Mouse (Mus musculus) small intestine, adult 2 months (tissue): Measurements from ENCODE around the gene Zfp984. TPM values are rescaled to one million over a fixed set of nuclear protein-coding genes. Genes with fewer than 3 reads are reported as not detected.
"Not testable (repeated sequence)": the region's sequence is repeated elsewhere in the genome, so short reads cannot be mapped to it uniquely, and the experiment has no call there.

Experiments
- H3K27ac ChIP-seq: fragments of 200-500 bp; 2 replicates; pipeline ENCODE4 v1.5.1; 2012; ENCODE audit warnings: low read depth, low read length, control low read depth, inconsistent platforms; ENCODE audit not compliant: insufficient read depth
- H3K27me3 ChIP-seq: fragments of 200-500 bp; 2 replicates; pipeline ENCODE4 v1.6.1; 2012; ENCODE audit warnings: mild to moderate bottlenecking, moderate library complexity, low read length, inconsistent platforms; ENCODE audit not compliant: control insufficient read depth, insufficient read depth
- H3K36me3 ChIP-seq: fragments of 200-500 bp; 2 replicates; pipeline ENCODE4 v1.6.1; 2012; ENCODE audit warnings: mild to moderate bottlenecking, low read length, control low read depth, inconsistent platforms; ENCODE audit not compliant: control insufficient read depth, insufficient read depth
- H3K4me1 ChIP-seq: fragments of 200-500 bp; 2 replicates; pipeline ENCODE4 v1.6.1; 2012; ENCODE audit warnings: low read length, inconsistent platforms, mixed read lengths; ENCODE audit not compliant: control insufficient read depth, insufficient read depth, insufficient read length
- H3K4me3 ChIP-seq: fragments of 200-500 bp; 2 replicates; pipeline ENCODE4 v1.5.1; 2012; ENCODE audit warnings: low read depth, mild to moderate bottlenecking, control low read depth, inconsistent platforms, low read length, moderate library complexity
- CTCF ChIP-seq: fragments of 200-500 bp; IDR thresholded peaks from 2 replicates; pipeline ENCODE4 v1.5.1; 2012; ENCODE audit warnings: low read depth, mild to moderate bottlenecking, control low read depth, inconsistent platforms, low read length, moderate library complexity, mixed read lengths; ENCODE audit not compliant: insufficient replicate concordance, insufficient read length; ENCODE audit errors: extremely low read depth
- POLR2A ChIP-seq: fragments of 200-500 bp; IDR thresholded peaks from 2 replicates; pipeline ENCODE4 v1.6.1; 2012; ENCODE audit warnings: low read depth, mild to moderate bottlenecking, control low read depth, inconsistent platforms, low read length, moderate library complexity
- whole genome bisulfite sequencing: fragments of 180-500 bp; shearing (Covaris S2); methylation state at CpG from one replicate; pipeline ENCODE4 v1.1.7; 2018; 5-methylcytosine and 5-hydroxymethylcytosine counted together
- polyA plus RNA-seq: library from polyadenylated mRNA; depleted of rRNA; stranded (reverse); fragments of >200 nt; gene quantifications from 2 replicates; pipeline ENCODE4 v1.2.3, GENCODE M21; 2012

Zfp984 gene
- polyA plus RNA-seq, 1 experiment: 0.09 TPM

GRCm38 (mm10) chr4:147814592-147815167, 5.1 kb upstream of the Zfp984 start:
- no peaks in the 10 kb centered on the region for H3K36me3 ChIP-seq
- no peak overlapping the region for H3K27ac ChIP-seq
- H3K27me3 ChIP-seq: no peaks in the 10 kb centered on the region
- TF ChIP-seq POLR2A: no peak
- no peak for TF ChIP-seq CTCF
- H3K4me3 ChIP-seq: no peak overlapping the region
- WGBS: 68% methylated on average over 2 of the region's 2 CpGs
- H3K4me1 ChIP-seq: no peaks in the 10 kb centered on the region

DNA sequence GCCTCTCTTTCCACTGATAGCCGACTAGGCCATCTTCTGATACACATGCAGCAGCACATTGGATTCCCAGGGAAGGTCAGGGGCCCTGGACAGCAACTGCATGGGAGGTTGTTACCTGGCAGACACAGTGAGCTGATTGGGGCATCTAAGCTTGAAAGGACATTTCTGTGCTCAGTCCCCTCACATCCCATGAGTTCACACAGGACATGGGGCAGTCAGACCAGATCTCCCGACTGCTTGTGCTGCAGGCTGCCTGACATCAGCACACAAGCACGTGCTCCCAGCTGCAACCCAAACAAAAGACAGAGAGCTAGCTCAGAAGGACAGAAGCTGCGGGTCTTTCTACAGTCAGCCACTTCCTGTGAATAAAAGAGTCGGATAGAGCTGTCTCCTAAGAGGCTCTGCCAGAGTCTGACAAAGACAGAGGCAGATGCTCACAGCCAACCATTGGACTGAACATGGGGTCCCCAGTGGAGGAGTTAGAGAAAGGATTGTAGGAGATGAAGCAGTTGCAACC, 3.7 kb upstream of the Zfp984 start:
- H3K27ac ChIP-seq: no peak overlapping the region
- 47% methylated on average over 5 of the region's 5 CpGs for WGBS
- TF ChIP-seq CTCF (no peak), POLR2A (no peak)

DNA sequence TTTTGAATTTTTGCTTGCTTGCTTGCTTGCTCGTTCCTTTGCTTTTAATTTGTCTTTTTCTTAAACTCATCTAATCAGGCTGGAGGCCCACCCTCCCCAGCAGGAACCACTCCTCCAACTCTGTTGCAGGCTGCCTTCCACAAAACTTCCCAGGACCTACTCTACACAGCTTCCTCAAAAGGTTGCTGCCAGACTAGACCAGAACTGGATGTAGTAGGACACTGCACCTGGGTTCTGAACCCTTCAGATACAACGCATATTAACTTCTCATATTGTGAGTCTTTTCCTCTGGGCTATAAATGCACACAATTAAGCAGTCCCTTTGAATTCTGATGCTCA, 347 bp upstream of the Zfp984 start:
- H3K27me3 ChIP-seq, H3K4me3 ChIP-seq, H3K4me1 ChIP-seq, H3K27ac ChIP-seq, H3K36me3 ChIP-seq: not testable (repeated sequence)
- WGBS: 54% methylated on average over 2 of the region's 2 CpGs

More for the DNA sequence above, 3.7 kb upstream of the Zfp984 start:
- no peaks in the 10 kb centered on the region for H3K4me1 ChIP-seq
- H3K27me3 ChIP-seq: no peaks in the 10 kb centered on the region
- no peak overlapping the region for H3K4me3 ChIP-seq
- H3K36me3 ChIP-seq: no peaks in the 10 kb centered on the region

GRCm38 (mm10) chr4:147808483-147808882, 1.1 kb downstream of the Zfp984 start:
- H3K27me3 ChIP-seq, H3K36me3 ChIP-seq, H3K27ac ChIP-seq, H3K4me3 ChIP-seq, H3K4me1 ChIP-seq: not testable (repeated sequence)
- 69% methylated on average over 4 of the region's 4 CpGs for WGBS

DNA sequence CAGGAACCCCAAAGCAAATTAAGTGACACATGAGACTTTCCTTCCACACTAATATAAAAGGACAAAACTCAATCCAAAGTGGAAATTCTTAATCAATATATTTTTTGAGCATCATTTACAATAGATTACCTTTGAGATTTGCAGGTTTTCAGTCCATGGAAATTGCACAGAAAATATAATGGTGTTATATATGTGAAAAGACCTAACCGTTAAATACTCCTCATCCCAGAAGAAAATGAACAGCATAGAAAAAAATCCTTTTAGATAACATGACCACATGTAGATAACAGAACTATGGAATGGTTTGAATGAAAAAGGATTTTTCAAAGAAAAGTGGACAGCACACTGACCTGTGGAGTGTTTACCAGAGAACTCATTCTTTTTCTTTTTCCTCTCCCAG, 14.3 kb downstream of the Zfp984 start:
- H3K27me3 ChIP-seq, H3K36me3 ChIP-seq, H3K4me1 ChIP-seq, H3K4me3 ChIP-seq, H3K27ac ChIP-seq: not testable (repeated sequence)
- 92% methylated on average over 1 of the region's 1 CpGs for WGBS

DNA sequence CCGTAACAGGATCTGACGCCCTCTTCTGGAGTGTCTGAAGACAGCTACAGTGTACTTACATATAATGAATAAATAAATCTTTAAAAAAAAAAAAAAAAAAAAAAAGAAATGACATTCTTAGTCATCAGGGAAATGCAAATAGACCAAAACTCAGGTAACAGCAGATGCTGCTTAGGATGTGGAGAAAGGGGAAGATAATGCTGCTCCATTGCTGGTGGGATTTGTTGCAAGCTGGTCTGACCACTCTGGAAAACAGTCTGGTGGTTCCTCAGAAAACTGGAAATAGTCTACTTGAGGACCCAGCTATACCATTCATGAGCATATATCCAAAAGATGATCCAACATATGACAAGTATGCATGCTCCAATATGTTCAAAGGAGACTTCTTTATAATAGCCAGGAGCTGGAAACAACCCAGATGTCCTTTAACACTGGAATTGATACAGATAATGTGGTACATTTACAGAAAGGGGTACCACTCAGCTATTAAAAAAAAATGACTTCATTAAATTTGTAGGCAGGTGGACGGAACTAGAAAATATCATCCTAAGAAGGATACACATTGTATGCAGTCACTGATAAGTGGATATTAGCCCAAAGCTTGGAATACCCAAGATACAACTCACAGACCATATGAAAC, 15.4 kb downstream of the Zfp984 start:
- not testable (repeated sequence) for H3K36me3 ChIP-seq, H3K4me3 ChIP-seq, H3K4me1 ChIP-seq, H3K27me3 ChIP-seq, H3K27ac ChIP-seq
- WGBS: 91% methylated on average over 3 of the region's 3 CpGs

- not testable (repeated sequence) for H3K4me1 ChIP-seq, H3K27ac ChIP-seq, H3K4me3 ChIP-seq, H3K27me3 ChIP-seq, H3K36me3 ChIP-seq
- 65% methylated on average over 2 of the region's 2 CpGs for WGBS
Observed at GRCm38 (mm10) chr4:147793390-147793916, 16.1 kb downstream of the Zfp984 start.

DNA sequence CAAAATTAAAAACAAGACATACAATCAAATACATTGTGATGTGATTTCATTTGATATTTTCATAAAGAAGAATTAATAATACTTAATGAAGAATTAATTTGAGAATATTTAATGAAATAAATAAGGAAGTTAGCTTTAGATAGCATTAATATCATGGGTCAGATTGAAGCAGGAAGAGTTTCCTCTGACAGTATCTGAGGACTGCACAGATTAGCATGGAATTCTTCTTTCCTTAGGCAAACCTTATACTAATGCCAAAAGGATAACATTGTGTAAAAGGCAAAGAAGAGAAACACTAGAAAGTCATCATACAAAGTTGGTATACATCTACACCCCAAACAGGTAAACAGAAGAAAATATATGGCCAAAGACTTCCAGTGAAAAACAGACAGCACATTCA, 17.9 kb downstream of the Zfp984 start:
- H3K27me3 ChIP-seq, H3K4me3 ChIP-seq, H3K4me1 ChIP-seq, H3K27ac ChIP-seq, H3K36me3 ChIP-seq: not testable (repeated sequence)

DNA sequence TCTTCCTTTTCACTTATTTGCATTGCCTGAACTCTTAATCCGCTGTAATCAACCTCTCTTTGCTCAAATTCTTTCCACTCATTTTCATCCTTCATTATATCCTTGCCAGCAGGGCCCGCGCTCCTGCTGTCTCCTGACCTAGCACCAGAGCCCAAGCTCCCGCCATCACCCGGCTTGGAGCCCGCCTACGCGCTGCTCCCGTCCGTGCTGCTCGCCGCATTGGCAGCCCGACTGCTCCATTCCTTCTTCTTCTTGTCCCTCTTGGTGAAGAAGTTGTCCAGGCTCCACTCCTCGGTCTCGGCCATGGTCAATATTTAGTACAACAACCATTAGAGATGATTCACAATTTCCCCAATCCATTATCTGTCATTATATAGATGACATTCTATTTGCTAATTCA, 63.3 kb downstream of the Zfp984 start:
- not testable (repeated sequence) for H3K4me1 ChIP-seq, H3K27me3 ChIP-seq, H3K4me3 ChIP-seq, H3K27ac ChIP-seq, H3K36me3 ChIP-seq
- WGBS: 93% methylated on average over 14 of the region's 15 CpGs

- not testable (repeated sequence) for H3K27me3 ChIP-seq, H3K27ac ChIP-seq, H3K36me3 ChIP-seq, H3K4me1 ChIP-seq
- WGBS: 40% methylated on average over 63 of the region's 63 CpGs
- H3K4me3 ChIP-seq: peak overlapping the region; percentile 55
Observed at GRCm38 (mm10) chr4:147738636-147739369, 70.8 kb downstream of the Zfp984 start.
